Mouse (Mus musculus) neutrophil, adult 65 days (primary cell): ENCODE results near the gene Unc80. TPM values are rescaled to one million over a fixed set of nuclear protein-coding genes. Genes with fewer than 3 reads are reported as not detected.

Source experiments
- total RNA-seq: library from RNA; stranded (reverse); gene quantifications from 2 replicates; pipeline ENCODE4 v1.2.4, GENCODE M21; 2023

Gene Unc80
- not detected in 2 replicates for total RNA-seq

GRCm38 (mm10) chr1:66467821-66468703 is at the start of gene Unc80:
Gene Unc80 (plus strand): TSS chr1:66468367.

GRCm38 (mm10) chr1:66700693-66701575 is 232.8 kb downstream of the Unc80 start, which contains the start of gene Rpe:
Gene Rpe (plus strand): TSS chr1:66700831.

Other genes starting within 250 kb of the Unc80 start
- 66.5 and 86.9 TPM in 2 replicates for gene Rpe, start 232.5 kb downstream of the Unc80 start, total RNA-seq